Mouse (Mus musculus): ENCODE data around the gene Gfi1. TPM values are rescaled to one million over a fixed set of nuclear protein-coding genes. Genes with fewer than 3 reads are reported as not detected.

Gene Gfi1
- polyA plus RNA-seq, 1 experiment: 21.1 TPM

GRCm38 (mm10) chr5:107754740-107755139, 28.9 kb upstream of the Gfi1 start:
- Histone ChIP-seq H3K4me1 (ENCODE audit: control insufficient read depth, insufficient read depth, low read length) (peaks cover 3% of the 10 kb centered on the region), H3K4me3 (replicated peaks; ENCODE audit: control insufficient read depth, low read depth, low read length) (no peak overlapping the region), H3K27ac (ENCODE audit: control insufficient read depth, insufficient read depth, low read depth, low read length, poor library complexity) (no peak overlapping the region)
- WGBS: 48% methylated on average over 1 of the region's 1 CpGs
- no peak for TF ChIP-seq CTCF (IDR thresholded peaks at IDR 0.05; ENCODE audit: control insufficient read depth, insufficient read depth, low read length)
- no peak for TF ChIP-seq POLR2A (IDR thresholded peaks at IDR 0.05; ENCODE audit: borderline replicate concordance, control insufficient read depth, low read depth, low read length)

GRCm38 (mm10) chr5:107753656-107754055, 27.8 kb upstream of the Gfi1 start:
- Histone ChIP-seq H3K27ac (ENCODE audit: control insufficient read depth, insufficient read depth, low read depth, low read length, poor library complexity) (no peak overlapping the region), H3K4me1 (ENCODE audit: control insufficient read depth, insufficient read depth, low read length) (peaks cover 3% of the 10 kb centered on the region), H3K4me3 (replicated peaks; ENCODE audit: control insufficient read depth, low read depth, low read length) (no peak overlapping the region)
- no peak for TF ChIP-seq POLR2A (IDR thresholded peaks at IDR 0.05; ENCODE audit: borderline replicate concordance, control insufficient read depth, low read depth, low read length)
- no peak for TF ChIP-seq CTCF (IDR thresholded peaks at IDR 0.05; ENCODE audit: control insufficient read depth, insufficient read depth, low read length)
- 83% methylated on average over 7 of the region's 7 CpGs for WGBS

- WGBS: 6% methylated on average over 9 of the region's 9 CpGs
- Histone ChIP-seq H3K4me1 (ENCODE audit: control insufficient read depth, insufficient read depth, low read length) (peaks cover 3% of the 10 kb centered on the region), H3K27ac (ENCODE audit: control insufficient read depth, insufficient read depth, low read depth, low read length, poor library complexity) (peak overlapping the region; percentile 68; the same call in 1 of the 2 replicates), H3K4me3 (replicated peaks; ENCODE audit: control insufficient read depth, low read depth, low read length) (no peak overlapping the region)
- TF ChIP-seq CTCF (IDR thresholded peaks at IDR 0.05; ENCODE audit: control insufficient read depth, insufficient read depth, low read length): no peak
- no peak for TF ChIP-seq POLR2A (IDR thresholded peaks at IDR 0.05; ENCODE audit: borderline replicate concordance, control insufficient read depth, low read depth, low read length)
Observed at GRCm38 (mm10) chr5:107749229-107749916, 23.5 kb upstream of the Gfi1 start.

GRCm38 (mm10) chr5:107739023-107739422, 13.2 kb upstream of the Gfi1 start:
- TF ChIP-seq CTCF (IDR thresholded peaks at IDR 0.05; ENCODE audit: control insufficient read depth, insufficient read depth, low read length) (no peak), POLR2A (IDR thresholded peaks at IDR 0.05; ENCODE audit: borderline replicate concordance, control insufficient read depth, low read depth, low read length) (no peak)
- Histone ChIP-seq H3K4me1 (ENCODE audit: control insufficient read depth, insufficient read depth, low read length) (no peaks in the 10 kb centered on the region; the same call in 1 of the 2 replicates), H3K27ac (ENCODE audit: control insufficient read depth, insufficient read depth, low read depth, low read length, poor library complexity) (no peak overlapping the region; the same call in 1 of the 2 replicates), H3K4me3 (replicated peaks; ENCODE audit: control insufficient read depth, low read depth, low read length) (no peak overlapping the region)
- WGBS: 80% methylated on average over 5 of the region's 5 CpGs

- Histone ChIP-seq H3K4me1 (ENCODE audit: control insufficient read depth, insufficient read depth, low read length) (no peaks in the 10 kb centered on the region; the same call in 1 of the 2 replicates), H3K27ac (ENCODE audit: control insufficient read depth, insufficient read depth, low read depth, low read length, poor library complexity) (peak overlapping the region; percentile 27; the same call in 1 of the 2 replicates), H3K4me3 (replicated peaks; ENCODE audit: control insufficient read depth, low read depth, low read length) (no peak overlapping the region)
- TF ChIP-seq CTCF (IDR thresholded peaks at IDR 0.05; ENCODE audit: control insufficient read depth, insufficient read depth, low read length) (no peak), POLR2A (IDR thresholded peaks at IDR 0.05; ENCODE audit: borderline replicate concordance, control insufficient read depth, low read depth, low read length) (no peak)
- WGBS: 83% methylated on average over 3 of the region's 3 CpGs
Observed at GRCm38 (mm10) chr5:107738296-107738695, 12.5 kb upstream of the Gfi1 start.

GRCm38 (mm10) chr5:107736171-107736570, 10.3 kb upstream of the Gfi1 start:
- no peak overlapping the region for H3K4me3 ChIP-seq (replicated peaks; ENCODE audit: control insufficient read depth, low read depth, low read length)
- no peaks in the 10 kb centered on the region; the same call in 1 of the 2 replicates for H3K4me1 ChIP-seq (ENCODE audit: control insufficient read depth, insufficient read depth, low read length)
- TF ChIP-seq CTCF (IDR thresholded peaks at IDR 0.05; ENCODE audit: control insufficient read depth, insufficient read depth, low read length) (no peak), POLR2A (IDR thresholded peaks at IDR 0.05; ENCODE audit: borderline replicate concordance, control insufficient read depth, low read depth, low read length) (no peak)
- H3K27ac ChIP-seq (ENCODE audit: control insufficient read depth, insufficient read depth, low read depth, low read length, poor library complexity): no peak overlapping the region
- 78% methylated on average over 5 of the region's 5 CpGs for WGBS

GRCm38 (mm10) chr5:107731844-107732243, 6.0 kb upstream of the Gfi1 start:
- Histone ChIP-seq H3K4me3 (replicated peaks; ENCODE audit: control insufficient read depth, low read depth, low read length) (no peak overlapping the region), H3K4me1 (ENCODE audit: control insufficient read depth, insufficient read depth, low read length) (no peaks in the 10 kb centered on the region; the same call in 1 of the 2 replicates), H3K27ac (ENCODE audit: control insufficient read depth, insufficient read depth, low read depth, low read length, poor library complexity) (no peak overlapping the region)
- TF ChIP-seq POLR2A (IDR thresholded peaks at IDR 0.05; ENCODE audit: borderline replicate concordance, control insufficient read depth, low read depth, low read length) (no peak), CTCF (IDR thresholded peaks at IDR 0.05; ENCODE audit: control insufficient read depth, insufficient read depth, low read length) (no peak)
- 56% methylated on average over 2 of the region's 2 CpGs for WGBS

- 48% methylated on average over 3 of the region's 3 CpGs for WGBS
- no peak overlapping the region for H3K4me3 ChIP-seq (replicated peaks; ENCODE audit: control insufficient read depth, low read depth, low read length)
- no peak overlapping the region for H3K27ac ChIP-seq (ENCODE audit: control insufficient read depth, insufficient read depth, low read depth, low read length, poor library complexity)
- no peak for TF ChIP-seq CTCF (IDR thresholded peaks at IDR 0.05; ENCODE audit: control insufficient read depth, insufficient read depth, low read length)
- TF ChIP-seq POLR2A (IDR thresholded peaks at IDR 0.05; ENCODE audit: borderline replicate concordance, control insufficient read depth, low read depth, low read length): no peak
- no peaks in the 10 kb centered on the region; the same call in 1 of the 2 replicates for H3K4me1 ChIP-seq (ENCODE audit: control insufficient read depth, insufficient read depth, low read length)
Observed at GRCm38 (mm10) chr5:107731408-107731807, 5.6 kb upstream of the Gfi1 start.

Data from bone marrow, adult 2 months (tissue).